Mouse (Mus musculus) fibroblast of lung, adult 2 months (primary cell): ENCODE results near the gene Slc39a5.

ENCODE experiments used
- DNase-seq: peaks from one replicate; pipeline ENCODE4 v3.0.0-alpha.2; 2011; ENCODE audit warnings: low read depth

Slc39a5 gene

GRCm38 (mm10) chr10:128410560-128410845 is 9.5 kb upstream of the Slc39a5 start:
- no peak for DNase-seq

GRCm38 (mm10) chr10:128409692-128410559 is 8.9 kb upstream of the Slc39a5 start:
- DNase-seq: peak; percentile 97

- no peak for DNase-seq
Observed at GRCm38 (mm10) chr10:128408591-128409535, 7.8 kb upstream of the Slc39a5 start.

GRCm38 (mm10) chr10:128403931-128404330 is 2.9 kb upstream of the Slc39a5 start:
- DNase-seq: no peak

GRCm38 (mm10) chr10:128401638-128402037 is 609 bp upstream of the Slc39a5 start:
- no peak for DNase-seq

- DNase-seq: no peak
Observed at GRCm38 (mm10) chr10:128400338-128400737, 691 bp downstream of the Slc39a5 start.

- no peak for DNase-seq
Observed at GRCm38 (mm10) chr10:128397466-128397865, 3.6 kb downstream of the Slc39a5 start.

- no peak for DNase-seq
Observed at GRCm38 (mm10) chr10:128396716-128397264, 4.2 kb downstream of the Slc39a5 start.

GRCm38 (mm10) chr10:128396017-128396673 is 4.9 kb downstream of the Slc39a5 start:
- DNase-seq: no peak

- no peak for DNase-seq
Observed at GRCm38 (mm10) chr10:128391850-128392249, 9.2 kb downstream of the Slc39a5 start.

- no peak for DNase-seq
Observed at GRCm38 (mm10) chr10:128390366-128390765, 10.7 kb downstream of the Slc39a5 start.

- no peak for DNase-seq
Observed at GRCm38 (mm10) chr10:128389570-128389969, 11.5 kb downstream of the Slc39a5 start.

GRCm38 (mm10) chr10:128388941-128389340 is 12.1 kb downstream of the Slc39a5 start:
- DNase-seq: no peak

GRCm38 (mm10) chr10:128385902-128386301 is 15.1 kb downstream of the Slc39a5 start:
- no peak for DNase-seq

- no peak for DNase-seq
Observed at GRCm38 (mm10) chr10:128382482-128382881, 18.5 kb downstream of the Slc39a5 start.

- DNase-seq: no peak
Observed at GRCm38 (mm10) chr10:128380565-128380964, 20.5 kb downstream of the Slc39a5 start.

- DNase-seq: no peak
Observed at GRCm38 (mm10) chr10:128379260-128379659, 21.8 kb downstream of the Slc39a5 start.

- no peak for DNase-seq
Observed at GRCm38 (mm10) chr10:128378462-128378861, 22.6 kb downstream of the Slc39a5 start.

- no peak for DNase-seq
Observed at GRCm38 (mm10) chr10:128377940-128378448, 23.0 kb downstream of the Slc39a5 start.

GRCm38 (mm10) chr10:128377222-128377939 is 23.6 kb downstream of the Slc39a5 start:
- DNase-seq: no peak
